Mouse (Mus musculus) megakaryocyte-erythroid progenitor cell, adult 5-6 weeks (primary cell): Measurements from ENCODE around the gene Defb36. TPM values are rescaled to one million over a fixed set of nuclear protein-coding genes. Genes with fewer than 3 reads are reported as not detected.

Source experiments
- ATAC-seq: replicated peaks from 2 replicates; pipeline ENCODE4 v1.8.0; 2016; ENCODE audit warnings: mild to moderate bottlenecking, inconsistent platforms; ENCODE audit not compliant: severe bottlenecking, poor library complexity, low FRiP score, low TSS enrichment
- total RNA-seq, 2 experiments: library from RNA; stranded (forward) in 1 of 2; stranded (reverse) in 1 of 2; fragments of 200-1000, 215-1000 nt in 1 of 2; fragments of >200 nt in 1 of 2; fragmentation: Nextera tagmentation in 1 of 2; gene quantifications; 2 replicates each; pipeline ENCODE4 v1.2.3; 2014 to 2017

Defb36 gene
- total RNA-seq (2014; fragmentation: Nextera tagmentation): not detected in 2 replicates
- total RNA-seq (2017): not detected in 2 replicates

- ATAC-seq: 0 out of 2 replicates have a peak, but pooled peaks have one; percentile 43
Measured at GRCm38 (mm10) chr2:152604057-152604456, at the start of gene Defb36. Gene Defb36, plus strand, starts transcription at chr2:152604327.

GRCm38 (mm10) chr2:152556655-152557054 is 47.5 kb upstream of the Defb36 start:
- no peak for ATAC-seq

GRCm38 (mm10) chr2:152569038-152569437 is 35.1 kb upstream of the Defb36 start, which contains the start of gene Gm17416:
Gene Gm17416, plus strand, starts transcription at chr2:152569338.
- ATAC-seq: no peak

- no peak for ATAC-seq
Measured at GRCm38 (mm10) chr2:152569881-152570280, 34.2 kb upstream of the Defb36 start.

- no peak for ATAC-seq
Measured at GRCm38 (mm10) chr2:152570313-152570712, 33.8 kb upstream of the Defb36 start.

GRCm38 (mm10) chr2:152572114-152572794 is 31.9 kb upstream of the Defb36 start, which contains the start of gene Defb21:
Gene Defb21, plus strand, starts transcription at chr2:152572744.
- ATAC-seq: no peak

- ATAC-seq: no peak
Measured at GRCm38 (mm10) chr2:152573484-152573883, 30.6 kb upstream of the Defb36 start.

- no peak for ATAC-seq
Measured at GRCm38 (mm10) chr2:152580107-152580506, 24.0 kb upstream of the Defb36 start, which contains the start of gene Defb19. Gene Defb19, minus strand, starts transcription at chr2:152580312.

- ATAC-seq: no peak
Measured at GRCm38 (mm10) chr2:152580612-152581011, 23.5 kb upstream of the Defb36 start.

GRCm38 (mm10) chr2:152586926-152587560 is 17.1 kb upstream of the Defb36 start:
- ATAC-seq: peak; percentile 73

GRCm38 (mm10) chr2:152588450-152588849 is 15.7 kb upstream of the Defb36 start:
- ATAC-seq: no peak

- ATAC-seq: no peak
Measured at GRCm38 (mm10) chr2:152589021-152589420, 15.1 kb upstream of the Defb36 start.

- ATAC-seq: no peak
Measured at GRCm38 (mm10) chr2:152599299-152599698, 4.8 kb upstream of the Defb36 start, which contains the start of gene Defb45. Gene Defb45, minus strand, starts transcription at chr2:152599399.

GRCm38 (mm10) chr2:152600076-152600475 is 4.1 kb upstream of the Defb36 start:
- ATAC-seq: no peak

- no peak for ATAC-seq
Measured at GRCm38 (mm10) chr2:152601275-152601960, 2.7 kb upstream of the Defb36 start.

- no peak for ATAC-seq
Measured at GRCm38 (mm10) chr2:152607746-152608145, 3.6 kb downstream of the Defb36 start.

GRCm38 (mm10) chr2:152608719-152609118 is 4.6 kb downstream of the Defb36 start:
- ATAC-seq: no peak

- ATAC-seq: no peak
Measured at GRCm38 (mm10) chr2:152612193-152612592, 8.1 kb downstream of the Defb36 start.

- ATAC-seq: peak; percentile 83
Measured at GRCm38 (mm10) chr2:152615563-152615962, 11.4 kb downstream of the Defb36 start.

GRCm38 (mm10) chr2:152616470-152616869 is 12.3 kb downstream of the Defb36 start:
- no peak for ATAC-seq
